Mouse (Mus musculus) erythroblast, adult 5-6 weeks (primary cell): Measurements from ENCODE around the gene Olfr1049. TPM values are rescaled to one million over a fixed set of nuclear protein-coding genes. Genes with fewer than 3 reads are reported as not detected.
"Not testable (repeated sequence)": the region's sequence is repeated elsewhere in the genome, so short reads cannot be mapped to it uniquely, and the experiment has no call there.

ENCODE experiments used
- ATAC-seq: replicated peaks from 2 replicates; pipeline ENCODE4 v1.8.0; 2016; ENCODE audit warnings: moderate number of reproducible peaks, mild to moderate bottlenecking, moderate TSS enrichment, inconsistent platforms; ENCODE audit not compliant: poor library complexity, low FRiP score, severe bottlenecking
- total RNA-seq, 2 experiments: library from RNA; stranded (forward) in 1 of 2; stranded (reverse) in 1 of 2; fragments of 150-400 nt in 1 of 2; fragments of 200-764, 138-1000 nt in 1 of 2; gene quantifications; 2 replicates each; pipeline versions ENCODE4 v1.2.3 to v1.2.4; 2015 to 2017; ENCODE audit warnings: low replicate concordance in 2 of 2

Olfr1049 gene
- total RNA-seq (2015; ENCODE audit: low replicate concordance) = not detected in 2 replicates
- total RNA-seq (2017; ENCODE audit: low replicate concordance) = not detected in 2 replicates

- ATAC-seq = not testable (repeated sequence)
Measured at GRCm38 (mm10) chr2:86258228-86258627, at the start of gene Olfr1049. TSS of gene Olfr1049 (minus strand) at chr2:86258328.

- ATAC-seq = no peak
Measured at GRCm38 (mm10) chr2:86292155-86292554, 34.0 kb upstream of the Olfr1049 start, which contains the start of gene Olfr1052. TSS of gene Olfr1052 (plus strand) at chr2:86292455.

GRCm38 (mm10) chr2:86278988-86279387 is 20.9 kb upstream of the Olfr1049 start, which contains the start of gene Olfr1051:
TSS of gene Olfr1051 (minus strand) at chr2:86279088.
- ATAC-seq = not testable (repeated sequence)

GRCm38 (mm10) chr2:86240189-86240588 is 17.9 kb downstream of the Olfr1049 start, which contains the start of gene Olfr1048:
TSS of gene Olfr1048 (minus strand) at chr2:86240289.
- no peak for ATAC-seq

- no peak for ATAC-seq
Measured at GRCm38 (mm10) chr2:86231301-86231700, 26.8 kb downstream of the Olfr1049 start, which contains the start of gene Olfr1047. TSS of gene Olfr1047 (minus strand) at chr2:86231401.

GRCm38 (mm10) chr2:86219214-86219613 is 38.9 kb downstream of the Olfr1049 start, which contains the start of gene Olfr1046:
TSS of gene Olfr1046 (minus strand) at chr2:86219314.
- no peak for ATAC-seq

Other genes with a start within 250 kb of the Olfr1049 start
- not detected in 2 replicates for gene Olfr1033, start 237.7 kb downstream of the Olfr1049 start, total RNA-seq (2015; ENCODE audit: low replicate concordance)
- not detected in 2 replicates for gene Olfr1033, start 237.7 kb downstream of the Olfr1049 start, total RNA-seq (2017; ENCODE audit: low replicate concordance)
- not detected in 2 replicates for gene Olfr1034, start 212.5 kb downstream of the Olfr1049 start, total RNA-seq (2015; ENCODE audit: low replicate concordance)
- gene Olfr1034, start 212.5 kb downstream of the Olfr1049 start, total RNA-seq (2017; ENCODE audit: low replicate concordance) = not detected in 2 replicates
- gene Olfr1036, start 184.3 kb downstream of the Olfr1049 start, total RNA-seq (2015; ENCODE audit: low replicate concordance) = not detected in 2 replicates
- not detected in 2 replicates for gene Olfr1036, start 184.3 kb downstream of the Olfr1049 start, total RNA-seq (2017; ENCODE audit: low replicate concordance)
- gene Olfr1037, start 170.9 kb downstream of the Olfr1049 start, total RNA-seq (2015; ENCODE audit: low replicate concordance) = not detected in 2 replicates
- gene Olfr1037, start 170.9 kb downstream of the Olfr1049 start, total RNA-seq (2017; ENCODE audit: low replicate concordance) = not detected in 2 replicates
- not detected in 2 replicates for gene Olfr1039, start 122.4 kb downstream of the Olfr1049 start, total RNA-seq (2015; ENCODE audit: low replicate concordance)
- gene Olfr1039, start 122.4 kb downstream of the Olfr1049 start, total RNA-seq (2017; ENCODE audit: low replicate concordance) = not detected in 2 replicates
- gene Olfr1040, start 111.6 kb downstream of the Olfr1049 start, total RNA-seq (2015; ENCODE audit: low replicate concordance) = not detected in 2 replicates
- gene Olfr1040, start 111.6 kb downstream of the Olfr1049 start, total RNA-seq (2017; ENCODE audit: low replicate concordance) = 2.2 TPM in 1 of 2 replicates, not detected in the other
- not detected in 2 replicates for gene Olfr1042, start 96.5 kb downstream of the Olfr1049 start, total RNA-seq (2015; ENCODE audit: low replicate concordance)
- not detected in 2 replicates for gene Olfr1042, start 96.5 kb downstream of the Olfr1049 start, total RNA-seq (2017; ENCODE audit: low replicate concordance)
- gene Olfr1043, start 90.8 kb downstream of the Olfr1049 start, total RNA-seq (2015; ENCODE audit: low replicate concordance) = not detected in 2 replicates
- gene Olfr1043, start 90.8 kb downstream of the Olfr1049 start, total RNA-seq (2017; ENCODE audit: low replicate concordance) = not detected in 2 replicates
- not detected in 2 replicates for gene Olfr1044, start 80.5 kb downstream of the Olfr1049 start, total RNA-seq (2015; ENCODE audit: low replicate concordance)
- 1.1 TPM in 1 of 2 replicates, not detected in the other for gene Olfr1044, start 80.5 kb downstream of the Olfr1049 start, total RNA-seq (2017; ENCODE audit: low replicate concordance)
- not detected in 2 replicates for gene Olfr52, start 72.6 kb downstream of the Olfr1049 start, total RNA-seq (2015; ENCODE audit: low replicate concordance)
- not detected in 2 replicates for gene Olfr52, start 72.6 kb downstream of the Olfr1049 start, total RNA-seq (2017; ENCODE audit: low replicate concordance)
- gene Olfr1045, start 55.3 kb downstream of the Olfr1049 start, total RNA-seq (2015; ENCODE audit: low replicate concordance) = not detected in 2 replicates
- gene Olfr1045, start 55.3 kb downstream of the Olfr1049 start, total RNA-seq (2017; ENCODE audit: low replicate concordance) = not detected in 2 replicates
- not detected in 2 replicates for gene Olfr1046, start 39.0 kb downstream of the Olfr1049 start, total RNA-seq (2015; ENCODE audit: low replicate concordance)
- not detected in 2 replicates for gene Olfr1046, start 39.0 kb downstream of the Olfr1049 start, total RNA-seq (2017; ENCODE audit: low replicate concordance)
- gene Olfr1047, start 26.9 kb downstream of the Olfr1049 start, total RNA-seq (2015; ENCODE audit: low replicate concordance) = not detected in 2 replicates
- gene Olfr1047, start 26.9 kb downstream of the Olfr1049 start, total RNA-seq (2017; ENCODE audit: low replicate concordance) = not detected in 2 replicates
- gene Olfr1048, start 18.0 kb downstream of the Olfr1049 start, total RNA-seq (2015; ENCODE audit: low replicate concordance) = not detected in 2 replicates
- not detected in 2 replicates for gene Olfr1048, start 18.0 kb downstream of the Olfr1049 start, total RNA-seq (2017; ENCODE audit: low replicate concordance)
- not detected in 2 replicates for gene Olfr1051, start 20.8 kb upstream of the Olfr1049 start, total RNA-seq (2015; ENCODE audit: low replicate concordance)
- gene Olfr1051, start 20.8 kb upstream of the Olfr1049 start, total RNA-seq (2017; ENCODE audit: low replicate concordance) = not detected in 2 replicates
- gene Olfr1052, start 34.1 kb upstream of the Olfr1049 start, total RNA-seq (2015; ENCODE audit: low replicate concordance) = not detected in 2 replicates
- 1.2 TPM in 1 of 2 replicates, not detected in the other for gene Olfr1052, start 34.1 kb upstream of the Olfr1049 start, total RNA-seq (2017; ENCODE audit: low replicate concordance)
- gene Olfr1053, start 57.0 kb upstream of the Olfr1049 start, total RNA-seq (2015; ENCODE audit: low replicate concordance) = not detected in 2 replicates
- not detected in 2 replicates for gene Olfr1053, start 57.0 kb upstream of the Olfr1049 start, total RNA-seq (2017; ENCODE audit: low replicate concordance)
- not detected in 2 replicates for gene Olfr1054, start 77.1 kb upstream of the Olfr1049 start, total RNA-seq (2015; ENCODE audit: low replicate concordance)
- not detected in 2 replicates for gene Olfr1054, start 77.1 kb upstream of the Olfr1049 start, total RNA-seq (2017; ENCODE audit: low replicate concordance)
- gene Olfr1055, start 92.0 kb upstream of the Olfr1049 start, total RNA-seq (2015; ENCODE audit: low replicate concordance) = not detected in 2 replicates
- not detected in 2 replicates for gene Olfr1055, start 92.0 kb upstream of the Olfr1049 start, total RNA-seq (2017; ENCODE audit: low replicate concordance)
- gene Olfr1056, start 104.1 kb upstream of the Olfr1049 start, total RNA-seq (2015; ENCODE audit: low replicate concordance) = not detected in 2 replicates
- gene Olfr1056, start 104.1 kb upstream of the Olfr1049 start, total RNA-seq (2017; ENCODE audit: low replicate concordance) = not detected in 2 replicates
- gene Olfr1057, start 120.1 kb upstream of the Olfr1049 start, total RNA-seq (2015; ENCODE audit: low replicate concordance) = not detected in 2 replicates
- gene Olfr1057, start 120.1 kb upstream of the Olfr1049 start, total RNA-seq (2017; ENCODE audit: low replicate concordance) = not detected in 2 replicates
- gene Olfr1058, start 130.2 kb upstream of the Olfr1049 start, total RNA-seq (2015; ENCODE audit: low replicate concordance) = not detected in 2 replicates
- gene Olfr1058, start 130.2 kb upstream of the Olfr1049 start, total RNA-seq (2017; ENCODE audit: low replicate concordance) = not detected in 2 replicates
- gene Olfr1061, start 155.7 kb upstream of the Olfr1049 start, total RNA-seq (2015; ENCODE audit: low replicate concordance) = not detected in 2 replicates
- gene Olfr1061, start 155.7 kb upstream of the Olfr1049 start, total RNA-seq (2017; ENCODE audit: low replicate concordance) = not detected in 2 replicates
- 0.42 TPM in 1 of 2 replicates, not detected in the other for gene Olfr1062, start 168.4 kb upstream of the Olfr1049 start, total RNA-seq (2015; ENCODE audit: low replicate concordance)
- not detected in 2 replicates for gene Olfr1062, start 168.4 kb upstream of the Olfr1049 start, total RNA-seq (2017; ENCODE audit: low replicate concordance)
- not detected in 2 replicates for gene Olfr1065, start 192.3 kb upstream of the Olfr1049 start, total RNA-seq (2015; ENCODE audit: low replicate concordance)
- gene Olfr1065, start 192.3 kb upstream of the Olfr1049 start, total RNA-seq (2017; ENCODE audit: low replicate concordance) = not detected in 2 replicates
- not detected in 2 replicates for gene Olfr1066, start 197.9 kb upstream of the Olfr1049 start, total RNA-seq (2015; ENCODE audit: low replicate concordance)
- gene Olfr1066, start 197.9 kb upstream of the Olfr1049 start, total RNA-seq (2017; ENCODE audit: low replicate concordance) = not detected in 2 replicates
- not detected in 2 replicates for gene Olfr228, start 229.1 kb upstream of the Olfr1049 start, total RNA-seq (2015; ENCODE audit: low replicate concordance)
- gene Olfr228, start 229.1 kb upstream of the Olfr1049 start, total RNA-seq (2017; ENCODE audit: low replicate concordance) = not detected in 2 replicates